Mouse (Mus musculus) cerebral cortex, adult 2 months (tissue): Measurements from ENCODE around the gene Cd248.

Experiments used
- WGBS: fragments of 180-500 bp; shearing (Covaris S2); methylation state at CpG from one replicate; pipeline ENCODE4 v1.1.7; 2018; 5-methylcytosine and 5-hydroxymethylcytosine counted together

The Cd248 gene

GRCm38 (mm10) chr19:5052166-5052822 lies 15.6 kb upstream of the Cd248 start:
- 34% methylated on average over 25 of the region's 25 CpGs for whole genome bisulfite sequencing

GRCm38 (mm10) chr19:5052853-5053252 lies 15.0 kb upstream of the Cd248 start:
- WGBS: 63% methylated on average over 17 of the region's 17 CpGs

- WGBS: 35% methylated on average over 9 of the region's 9 CpGs
Measured at GRCm38 (mm10) chr19:5053909-5054308, 14.0 kb upstream of the Cd248 start.

GRCm38 (mm10) chr19:5056251-5056650 lies 11.6 kb upstream of the Cd248 start:
- 22% methylated on average over 6 of the region's 6 CpGs for WGBS

GRCm38 (mm10) chr19:5057876-5058775 lies 9.8 kb upstream of the Cd248 start:
- WGBS: 28% methylated on average over 16 of the region's 16 CpGs

- WGBS: 29% methylated on average over 10 of the region's 10 CpGs
Measured at GRCm38 (mm10) chr19:5058801-5059771, 8.8 kb upstream of the Cd248 start.

GRCm38 (mm10) chr19:5060365-5061330 lies 7.2 kb upstream of the Cd248 start:
- 45% methylated on average over 5 of the region's 5 CpGs for whole genome bisulfite sequencing

- 83% methylated on average over 5 of the region's 5 CpGs for WGBS
Measured at GRCm38 (mm10) chr19:5062041-5062440, 5.8 kb upstream of the Cd248 start.

GRCm38 (mm10) chr19:5062446-5062845 lies 5.4 kb upstream of the Cd248 start:
- WGBS: 84% methylated on average over 6 of the region's 6 CpGs

- 69% methylated on average over 7 of the region's 7 CpGs for WGBS
Measured at GRCm38 (mm10) chr19:5065104-5065503, 2.8 kb upstream of the Cd248 start.

GRCm38 (mm10) chr19:5067040-5067799 lies 658 bp upstream of the Cd248 start:
- 35% methylated on average over 15 of the region's 15 CpGs for WGBS

- WGBS: 42% methylated on average over 21 of the region's 21 CpGs
Measured at GRCm38 (mm10) chr19:5068570-5069234, 824 bp downstream of the Cd248 start.

- WGBS: 83% methylated on average over 5 of the region's 5 CpGs
Measured at GRCm38 (mm10) chr19:5069486-5069885, 1.6 kb downstream of the Cd248 start.

- 86% methylated on average over 7 of the region's 7 CpGs for WGBS
Measured at GRCm38 (mm10) chr19:5069978-5070377, 2.1 kb downstream of the Cd248 start.

- 45% methylated on average over 11 of the region's 11 CpGs for WGBS
Measured at GRCm38 (mm10) chr19:5071077-5071476, 3.2 kb downstream of the Cd248 start.

GRCm38 (mm10) chr19:5071545-5072369 lies 3.9 kb downstream of the Cd248 start:
- WGBS: 5% methylated on average over 40 of the region's 40 CpGs

- 5% methylated on average over 20 of the region's 20 CpGs for WGBS
Measured at GRCm38 (mm10) chr19:5072389-5073019, 4.6 kb downstream of the Cd248 start.

- 2% methylated on average over 15 of the region's 15 CpGs for WGBS
Measured at GRCm38 (mm10) chr19:5073028-5073427, 5.2 kb downstream of the Cd248 start.
